Mouse (Mus musculus) bone marrow macrophage, adult 2 months (primary cell): Measurements from ENCODE around the gene Hc. TPM values are rescaled to one million over a fixed set of nuclear protein-coding genes. Genes with fewer than 3 reads are reported as not detected.

Experiments used
- H3K27ac ChIP-seq: 2 replicates; pipeline ENCODE4 v1.5.1; 2012; ENCODE audit warnings: low read depth, low read length; ENCODE audit not compliant: insufficient read depth
- H3K4me1 ChIP-seq: 2 replicates; pipeline ENCODE4 v1.6.1; 2012; ENCODE audit warnings: low read length; ENCODE audit not compliant: control insufficient read depth, insufficient read depth
- H3K4me3 ChIP-seq: 2 replicates; pipeline ENCODE4 v1.5.1; 2012; ENCODE audit warnings: mild to moderate bottlenecking, low read length, moderate library complexity; ENCODE audit not compliant: insufficient read depth
- CTCF ChIP-seq: IDR thresholded peaks from 2 replicates; pipeline ENCODE4 v1.5.1; 2012; ENCODE audit warnings: low read depth, mild to moderate bottlenecking, low read length, moderate library complexity
- POLR2A ChIP-seq: IDR thresholded peaks from 2 replicates; pipeline ENCODE4 v1.6.1; 2012; ENCODE audit warnings: mild to moderate bottlenecking, low read depth, low read length, borderline replicate concordance
- polyA plus RNA-seq: library from polyadenylated mRNA; stranded (reverse); fragments of >200 nt; gene quantifications from 2 replicates; pipeline ENCODE4 v1.2.4, GENCODE M21; 2012; ENCODE audit not compliant: missing spikeins, insufficient read depth, insufficient read length

Gene Hc
- polyA plus RNA-seq, 1 experiment: not detected

GRCm38 (mm10) chr2:34944761-34945160 lies 116.5 kb downstream of the Hc start:
- Histone ChIP-seq H3K27ac (no peak overlapping the region), H3K4me3 (no peak overlapping the region), H3K4me1 (peaks cover 30% of the 10 kb centered on the region)
- TF ChIP-seq CTCF (no peak), POLR2A (no peak)

- Histone ChIP-seq H3K4me1 (peaks cover 38% of the 10 kb centered on the region), H3K4me3 (peak overlapping the region; percentile 9), H3K27ac (no peak overlapping the region)
- no peak for TF ChIP-seq CTCF
- TF ChIP-seq POLR2A: no peak
These were observed 117.6 kb downstream of the Hc start for GRCm38 (mm10) chr2:34943556-34944120.

GRCm38 (mm10) chr2:34941061-34941675 lies 120.1 kb downstream of the Hc start:
- Histone ChIP-seq H3K27ac (no peak overlapping the region), H3K4me1 (peaks cover 43% of the 10 kb centered on the region), H3K4me3 (no peak overlapping the region)
- TF ChIP-seq POLR2A (no peak), CTCF (no peak)

- Histone ChIP-seq H3K4me1 (peaks cover 34% of the 10 kb centered on the region), H3K4me3 (no peak overlapping the region), H3K27ac (no peak overlapping the region)
- no peak for TF ChIP-seq POLR2A
- no peak for TF ChIP-seq CTCF
These were observed 121.0 kb downstream of the Hc start for GRCm38 (mm10) chr2:34940246-34940645.

GRCm38 (mm10) chr2:34938269-34939208 lies 122.7 kb downstream of the Hc start:
- H3K27ac ChIP-seq: no peak overlapping the region
- no peak for TF ChIP-seq POLR2A
- no peak for TF ChIP-seq CTCF
- peaks cover 19% of the 10 kb centered on the region for H3K4me1 ChIP-seq
- no peak overlapping the region for H3K4me3 ChIP-seq

GRCm38 (mm10) chr2:34937460-34937859 lies 123.8 kb downstream of the Hc start:
- H3K4me1 ChIP-seq: peaks cover 16% of the 10 kb centered on the region
- H3K27ac ChIP-seq: no peak overlapping the region
- TF ChIP-seq CTCF (no peak), POLR2A (no peak)
- no peak overlapping the region for H3K4me3 ChIP-seq

Other genes starting within 250 kb of the Hc start
- gene Fbxw2, start 235.1 kb downstream of the Hc start, polyA plus RNA-seq: 53.3 and 56.3 TPM in 2 replicates
- not detected in 2 replicates for gene Gm34653, start 228.4 kb downstream of the Hc start, polyA plus RNA-seq
- gene Cutal, start 187.0 kb downstream of the Hc start, polyA plus RNA-seq: not detected in 2 replicates
- gene Psmd5, start 186.5 kb downstream of the Hc start, polyA plus RNA-seq: 34.5 and 37.8 TPM in 2 replicates
- 9.9 and 13.4 TPM in 2 replicates for gene Phf19, start 147.4 kb downstream of the Hc start, polyA plus RNA-seq
- gene Traf1, start 99.7 kb downstream of the Hc start, polyA plus RNA-seq: 22.0 and 28.0 TPM in 2 replicates
- 1.2 TPM in 2 replicates for gene AI182371, start 40.1 kb upstream of the Hc start, polyA plus RNA-seq
- gene Cntrl, start 48.1 kb upstream of the Hc start, polyA plus RNA-seq: 45.2 and 46.0 TPM in 2 replicates
- gene Rab14, start 139.7 kb upstream of the Hc start, polyA plus RNA-seq: 259 and 260 TPM in 2 replicates
- 330 and 333 TPM in 2 replicates for gene Gsn, start 194.9 kb upstream of the Hc start, polyA plus RNA-seq